Mouse (Mus musculus): ENCODE data around the gene Rasgrp1.

The Rasgrp1 gene

GRCm38 (mm10) chr2:117250001-117250510 is 92.7 kb downstream of the Rasgrp1 start:
- DNase-seq (ENCODE audit: extremely low spot score), result no peak

- peak; percentile 96 for DNase-seq (ENCODE audit: extremely low spot score)
These were observed 93.4 kb downstream of the Rasgrp1 start, which contains the start of gene Fam98b for GRCm38 (mm10) chr2:117249255-117250000. Fam98b (plus strand) TSS chr2:117249739.

- no peak for DNase-seq (ENCODE audit: extremely low spot score)
These were observed 100.8 kb downstream of the Rasgrp1 start for GRCm38 (mm10) chr2:117241953-117242352.

GRCm38 (mm10) chr2:117231257-117231656 is 111.5 kb downstream of the Rasgrp1 start:
- peak; percentile 82 for DNase-seq (ENCODE audit: extremely low spot score)

GRCm38 (mm10) chr2:117230261-117230660 is 112.5 kb downstream of the Rasgrp1 start:
- no peak for DNase-seq (ENCODE audit: extremely low spot score)

All from embryo, embryonic 9.5 days (tissue).